Mouse (Mus musculus) heart, postnatal 4 days (tissue): ENCODE measurements around the gene Olfr1432. TPM values are rescaled to one million over a fixed set of nuclear protein-coding genes. Genes with fewer than 3 reads are reported as not detected.
"Not testable (repeated sequence)": the region's sequence is repeated elsewhere in the genome, so short reads cannot be mapped to it uniquely, and the experiment has no call there.

Source experiments
- DNase-seq: peaks from one replicate; pipeline ENCODE4 v3.0.0; 2021
- total RNA-seq, 2 experiments: library from RNA; stranded (reverse); gene quantifications; 2 replicates each; pipeline ENCODE4 v1.2.3; 2021

Olfr1432 gene
- total RNA-seq = not detected

DNA sequence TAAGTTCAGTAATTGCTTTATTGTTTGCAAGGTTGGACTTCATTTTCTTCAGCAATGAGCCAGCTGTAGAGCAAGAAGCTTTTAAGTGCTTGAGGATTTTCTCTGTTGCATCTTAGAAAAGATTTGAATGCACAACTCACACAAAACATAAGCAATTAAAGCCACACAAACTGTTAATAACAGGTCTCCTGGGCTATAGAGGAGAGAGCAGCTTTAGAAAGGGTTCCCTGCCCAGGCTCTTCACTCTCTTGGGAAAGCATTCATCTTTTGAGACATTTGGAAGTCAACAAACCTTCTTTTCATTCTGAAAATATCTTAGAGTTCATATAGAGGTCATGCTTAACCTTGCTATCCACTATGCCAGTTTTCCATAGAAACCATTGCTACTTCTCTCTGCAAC lies at the start of gene Olfr1432:
Olfr1432 (minus strand) TSS at position 101 of the 400 bp plus-strand sequence.
- not testable (repeated sequence) for DNase-seq

DNA sequence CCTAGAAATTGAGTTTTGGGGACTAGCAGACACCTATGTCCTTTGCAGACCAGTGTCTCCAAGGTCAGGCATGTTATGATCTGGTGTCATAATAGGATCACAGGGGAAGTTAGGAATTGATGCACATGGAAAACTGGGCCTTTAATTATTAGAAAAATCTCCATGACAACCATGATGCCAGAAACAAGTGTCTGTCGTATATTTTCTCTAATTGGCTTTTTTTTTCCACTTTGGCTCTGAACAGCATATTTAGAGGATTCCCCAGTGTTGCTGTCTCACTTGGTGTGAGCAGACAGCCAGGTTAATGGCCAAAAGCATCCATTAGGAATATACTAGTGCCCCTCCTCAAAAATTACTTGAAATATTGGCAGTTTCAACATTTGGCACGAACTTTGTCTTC lies 47.2 kb upstream of the Olfr1432 start, which contains the start of gene Olfr1434:
Olfr1434 (plus strand) TSS at position 301 of the 400 bp plus-strand sequence.
- no peak for DNase-seq

DNA sequence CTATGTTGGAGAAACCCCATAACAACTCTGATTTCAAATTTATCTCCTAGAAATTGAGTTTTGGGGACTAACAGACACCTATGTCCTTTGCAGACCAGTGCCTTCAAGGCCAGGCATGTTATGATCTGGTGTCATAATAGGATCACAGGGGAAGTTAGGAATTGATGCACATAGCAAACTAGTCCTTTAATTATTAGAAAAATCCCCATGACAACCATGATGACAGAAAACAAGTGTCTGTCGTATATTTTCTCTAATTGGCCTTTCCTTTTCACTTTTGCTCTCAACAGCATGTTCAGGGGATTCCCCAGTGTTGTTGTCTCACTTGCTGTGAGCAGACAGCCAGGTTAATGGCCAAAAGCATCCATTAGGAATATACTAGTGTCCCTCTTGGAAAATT lies 28.3 kb upstream of the Olfr1432 start, which contains the start of gene Olfr235:
Olfr235 (plus strand) TSS at position 301 of the 400 bp plus-strand sequence.
- no peak for DNase-seq

DNA sequence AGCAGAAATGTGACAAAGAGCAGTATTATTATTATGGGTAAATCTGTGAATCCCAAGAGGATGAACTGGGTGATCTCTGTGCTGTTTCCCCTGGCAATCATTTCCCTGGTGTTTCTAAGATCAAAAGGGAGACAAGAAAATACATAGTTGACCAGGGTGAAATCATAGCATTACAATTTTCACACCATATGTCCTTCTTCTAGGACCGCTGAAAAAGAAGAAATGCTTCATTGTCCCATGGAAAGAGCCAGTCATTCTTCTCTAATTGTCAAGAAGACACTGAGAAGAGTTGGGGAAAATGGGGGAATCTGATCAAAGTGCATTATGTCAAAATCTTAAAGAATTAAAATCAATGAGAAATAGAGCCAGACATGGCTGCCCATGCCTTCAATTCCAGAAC lies 9.2 kb upstream of the Olfr1432 start, which contains the start of gene Olfr262:
Olfr262 (minus strand) TSS at position 101 of the 400 bp plus-strand sequence.
- DNase-seq = no peak

DNA sequence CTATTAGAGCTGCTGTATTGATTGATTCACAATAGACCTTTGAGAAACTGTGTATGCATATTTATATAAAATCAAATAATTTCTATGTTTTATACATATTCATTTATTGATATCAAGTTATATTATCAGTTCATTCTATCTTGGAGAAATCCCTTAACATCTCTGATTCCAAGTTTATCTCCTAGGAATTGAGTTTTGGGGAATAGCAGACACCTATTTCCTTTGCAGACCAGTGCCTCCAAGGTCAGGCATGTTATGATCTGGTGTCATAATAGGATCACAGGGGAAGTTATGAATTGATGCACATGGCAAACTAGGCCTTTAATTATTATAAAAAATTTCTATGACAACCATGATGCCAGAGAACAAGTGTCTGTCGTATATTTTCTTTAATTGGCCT lies 32.1 kb downstream of the Olfr1432 start, which contains the start of gene Olfr1431:
Olfr1431 (plus strand) TSS at position 301 of the 400 bp plus-strand sequence.
- no peak for DNase-seq

DNA sequence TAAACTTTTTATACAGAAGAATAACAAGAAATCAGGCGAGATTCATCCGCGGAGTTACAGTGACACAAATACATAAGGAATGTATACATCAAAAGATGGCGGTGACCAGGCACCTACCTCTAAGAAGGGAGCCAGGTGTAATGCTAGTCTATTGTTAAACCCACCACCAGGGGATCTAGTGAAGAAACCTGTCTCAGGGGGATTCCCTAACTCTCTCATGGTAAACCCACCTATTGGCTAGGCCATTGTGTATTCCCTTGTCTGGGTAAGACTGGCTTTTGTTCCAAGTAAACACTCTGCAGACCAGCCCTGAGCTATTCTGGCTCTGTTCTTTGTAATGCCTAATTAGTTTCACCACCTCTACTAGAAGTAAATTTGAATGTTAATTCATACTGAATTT lies 33.3 kb downstream of the Olfr1432 start:
- not testable (repeated sequence) for DNase-seq

Other genes starting within 250 kb of the Olfr1432 start
- gene Olfr1423, start 191.3 kb downstream of the Olfr1432 start, total RNA-seq = not detected
- gene Olfr1424, start 169.9 kb downstream of the Olfr1432 start, total RNA-seq = not detected
- not detected for gene Olfr1425, start 154.9 kb downstream of the Olfr1432 start, total RNA-seq
- not detected for gene Olfr1426, start 140.6 kb downstream of the Olfr1432 start, total RNA-seq
- gene Olfr1427, start 129.3 kb downstream of the Olfr1432 start, total RNA-seq = not detected
- gene Olfr1428, start 116.7 kb downstream of the Olfr1432 start, total RNA-seq = not detected
- gene Olfr76, start 109.4 kb downstream of the Olfr1432 start, total RNA-seq = not detected
- gene Olfr1555-ps1, start 62.5 kb downstream of the Olfr1432 start, total RNA-seq = not detected
- gene Olfr1431, start 32.0 kb downstream of the Olfr1432 start, total RNA-seq = not detected
- gene Olfr262, start 9.1 kb upstream of the Olfr1432 start, total RNA-seq = not detected
- not detected for gene Olfr235, start 28.4 kb upstream of the Olfr1432 start, total RNA-seq
- gene Olfr1434, start 47.3 kb upstream of the Olfr1432 start, total RNA-seq = not detected
- not detected for gene Olfr1436, start 66.5 kb upstream of the Olfr1432 start, total RNA-seq
- not detected for gene Olfr1437, start 92.5 kb upstream of the Olfr1432 start, total RNA-seq
- not detected for gene Olfr1438-ps1, start 103.3 kb upstream of the Olfr1432 start, total RNA-seq
- not detected for gene Olfr1440, start 154.7 kb upstream of the Olfr1432 start, total RNA-seq
- not detected for gene Olfr1441, start 184.8 kb upstream of the Olfr1432 start, total RNA-seq
- gene Pfpl, start 195.3 kb upstream of the Olfr1432 start, total RNA-seq = not detected
- 1 to 10 TPM; 4.5 to 5.7 TPM for gene Mpeg1, start 228.2 kb upstream of the Olfr1432 start, total RNA-seq